Mouse (Mus musculus): ENCODE data around the gene Capn5.

DNA sequence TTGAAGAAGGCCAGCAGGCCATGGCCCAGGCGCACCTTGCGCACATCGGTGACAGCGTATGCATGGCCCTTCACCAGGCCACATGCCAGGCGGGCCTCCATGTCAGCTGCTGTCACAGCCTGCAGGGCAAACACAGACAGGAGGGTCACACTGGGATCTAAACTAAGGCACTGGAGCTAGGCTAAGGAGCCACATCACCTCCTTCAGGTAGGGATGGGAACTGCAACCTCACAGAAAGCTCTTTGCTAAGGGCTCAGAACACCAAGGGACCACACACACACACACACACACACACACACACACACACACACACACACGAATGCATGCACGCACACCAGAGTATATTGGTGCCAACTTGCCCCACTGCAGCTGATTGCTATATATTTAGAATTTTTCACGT is 46.3 kb downstream of the Capn5 start:
- TF ChIP-seq CTCF (IDR thresholded peaks at IDR 0.05; ENCODE audit: extremely low read depth, insufficient read length, insufficient replicate concordance, low read depth, low read length) (no peak), POLR2A (IDR thresholded peaks at IDR 0.05; ENCODE audit: low read depth, low read length) (no peak)

All from small intestine, adult 2 months (tissue).